32 mouse cellular contexts compared by ENCODE assay signal in genomic region chr17:69781201-69781600, GRCm38 (mm10).
"Had no signal": no experiment of that assay in that cellular context is flagged by ENCODE, and none has a peak within 500 bp of the region (broad histone marks: within the 10 kb centered on the region; RNA-seq: fewer than 3 reads in every experiment).

No protein-coding gene starts in this region.

- H3K9ac ChIP-seq: limb, embryonic 12.5 days; limb, embryonic 13.5 days; limb, embryonic 15.5 days; liver, embryonic 12.5 days; liver, embryonic 13.5 days; liver, embryonic 14.5 days; liver, embryonic 15.5 days; liver, postnatal 0 days; lung, embryonic 14.5 days; lung, embryonic 15.5 days; midbrain, embryonic 12.5 days; midbrain, embryonic 13.5 days; midbrain, embryonic 15.5 days; neural tube, embryonic 12.5 days; neural tube, embryonic 13.5 days had no signal

- H3K27me3 ChIP-seq: limb, embryonic 12.5 days; limb, embryonic 13.5 days; limb, embryonic 15.5 days; liver, embryonic 12.5 days; liver, embryonic 13.5 days; liver, embryonic 15.5 days; lung, embryonic 15.5 days; megakaryocyte, embryonic 14.5 days; midbrain, embryonic 12.5 days; midbrain, embryonic 13.5 days; midbrain, embryonic 15.5 days; neural tube, embryonic 12.5 days; neural tube, embryonic 13.5 days had no signal

- H3K27ac ChIP-seq: limb, embryonic 10.5 days; limb, embryonic 12.5 days; limb, embryonic 13.5 days; limb, embryonic 15.5 days; liver, embryonic 12.5 days; liver, embryonic 13.5 days; liver, embryonic 14.5 days; liver, embryonic 15.5 days; lung, embryonic 15.5 days; macrophage; midbrain, embryonic 10.5 days; midbrain, embryonic 12.5 days; midbrain, embryonic 13.5 days; midbrain, embryonic 15.5 days; neural tube, embryonic 12.5 days; neural tube, embryonic 13.5 days had no signal

- H3K36me3 ChIP-seq: limb, embryonic 10.5 days; limb, embryonic 12.5 days; limb, embryonic 13.5 days; limb, embryonic 15.5 days; liver, embryonic 12.5 days; liver, embryonic 13.5 days; liver, embryonic 15.5 days; lung, embryonic 15.5 days; midbrain, embryonic 10.5 days; midbrain, embryonic 12.5 days; midbrain, embryonic 13.5 days; midbrain, embryonic 15.5 days; neural tube, embryonic 12.5 days; neural tube, embryonic 13.5 days had no signal

- H3K4me3 ChIP-seq: limb, embryonic 10.5 days; limb, embryonic 12.5 days; limb, embryonic 13.5 days; limb, embryonic 15.5 days; liver, embryonic 12.5 days; liver, embryonic 13.5 days; liver, embryonic 15.5 days; lung, embryonic 15.5 days; midbrain, embryonic 10.5 days; midbrain, embryonic 12.5 days; midbrain, embryonic 13.5 days; midbrain, embryonic 15.5 days; myocyte; neural tube, embryonic 12.5 days; neural tube, embryonic 13.5 days had no signal

- H3K4me2 ChIP-seq: limb, embryonic 12.5 days; limb, embryonic 13.5 days; limb, embryonic 15.5 days; liver, embryonic 11.5 days; liver, embryonic 12.5 days; liver, embryonic 13.5 days; liver, embryonic 15.5 days; lung, embryonic 14.5 days; lung, embryonic 15.5 days; midbrain, embryonic 11.5 days; midbrain, embryonic 12.5 days; midbrain, embryonic 13.5 days; midbrain, embryonic 15.5 days; neural tube, embryonic 12.5 days; neural tube, embryonic 13.5 days had no signal

- ATAC-seq: liver, embryonic 12.5 days; liver, postnatal 0 days; midbrain, embryonic 13.5 days; midbrain, embryonic 15.5 days; midbrain, embryonic 16.5 days had no signal

- DNase-seq: left cerebral cortex, postnatal 4 days; liver; liver, embryonic 13.5 days; liver, postnatal 0 days; lung, adult 18-20 months; lung, adult 2 months; lung, embryonic 14.5 days; lung, postnatal 10 days; lung, postnatal 14 days; lung, postnatal 36 days; lung, postnatal 4 days; midbrain, embryonic 14.5 days had no signal

- H3K9me3 ChIP-seq: limb, embryonic 10.5 days; limb, embryonic 12.5 days; limb, embryonic 13.5 days; limb, embryonic 15.5 days; liver, embryonic 15.5 days; lung, embryonic 15.5 days; midbrain, embryonic 10.5 days; midbrain, embryonic 12.5 days; midbrain, embryonic 13.5 days; midbrain, embryonic 15.5 days; neural tube, embryonic 12.5 days; neural tube, embryonic 13.5 days had no signal

- H3K4me1 ChIP-seq: limb, embryonic 10.5 days; limb, embryonic 12.5 days; limb, embryonic 13.5 days; limb, embryonic 15.5 days; liver, embryonic 12.5 days; liver, embryonic 13.5 days; liver, embryonic 15.5 days; lung, embryonic 15.5 days; megakaryocyte, embryonic 14.5 days; midbrain, embryonic 10.5 days; midbrain, embryonic 12.5 days; midbrain, embryonic 13.5 days; midbrain, embryonic 15.5 days; neural tube, embryonic 12.5 days; neural tube, embryonic 13.5 days had no signal
